Mouse (Mus musculus) neural tube, embryonic 15.5 days (tissue): ENCODE data around the gene Mesp2. TPM values are rescaled to one million over a fixed set of nuclear protein-coding genes. Genes with fewer than 3 reads are reported as not detected.

Source experiments
- ATAC-seq: fragments of 200-750 bp; cut with Nextera tagmentation; 2 replicates; pipeline ENCODE4 v1.8.0; 2017; ENCODE audit warnings: mild to moderate bottlenecking, moderate TSS enrichment, moderate library complexity; ENCODE audit not compliant: low FRiP score
- H3K27ac ChIP-seq: fragments of 300-500 bp; sonication (generic); replicated peaks from 2 replicates; pipeline ENCODE4 v1.5.1; 2015; ENCODE audit warnings: mild to moderate bottlenecking, inconsistent platforms
- H3K27me3 ChIP-seq: fragments of 300-500 bp; sonication (generic); replicated peaks from 2 replicates; pipeline ENCODE4 v1.6.1; 2015; ENCODE audit warnings: inconsistent platforms
- H3K36me3 ChIP-seq: fragments of 300-500 bp; sonication (generic); 2 replicates; pipeline ENCODE4 v1.6.1; 2015; ENCODE audit warnings: inconsistent platforms
- H3K4me1 ChIP-seq: fragments of 300-500 bp; sonication (generic); 2 replicates; pipeline ENCODE4 v1.6.1; 2015; ENCODE audit warnings: inconsistent platforms
- H3K4me2 ChIP-seq: fragments of 300-500 bp; sonication (generic); 2 replicates; pipeline ENCODE4 v1.6.1; 2015; ENCODE audit warnings: inconsistent platforms, mild to moderate bottlenecking, moderate library complexity
- H3K4me3 ChIP-seq: fragments of 300-500 bp; sonication (generic); replicated peaks from 2 replicates; pipeline ENCODE4 v1.5.1; 2015; ENCODE audit warnings: mild to moderate bottlenecking, inconsistent platforms
- H3K9ac ChIP-seq: fragments of 300-500 bp; sonication (generic); replicated peaks from 2 replicates; pipeline ENCODE4 v1.6.1; 2015; ENCODE audit warnings: mild to moderate bottlenecking, inconsistent platforms
- H3K9me3 ChIP-seq: fragments of 300-500 bp; sonication (generic); replicated peaks from 2 replicates; pipeline ENCODE4 v1.6.1; 2016; ENCODE audit warnings: inconsistent platforms
- WGBS: fragments of 180-500 bp; shearing (Covaris S2); methylation state at CpG from one replicate; pipeline ENCODE4 v1.1.7; 2015; ENCODE audit warnings: mixed read lengths; 5-methylcytosine and 5-hydroxymethylcytosine counted together
- polyA plus RNA-seq: library from polyadenylated mRNA; unstranded; fragments of >200 nt; fragmentation: Nextera tagmentation; extraction: Ambion mirVana; gene quantifications from 2 replicates; pipeline ENCODE4 v1.2.1, GENCODE M21; 2015

The Mesp2 gene
- polyA plus RNA-seq, 1 experiment from 2014 or later: 1.2 TPM

GRCm38 (mm10) chr7:79846342-79846741 lies 35.8 kb downstream of the Mesp2 start:
- no peak for ATAC-seq
- Histone ChIP-seq H3K9me3 (no peaks in the 10 kb centered on the region), H3K27me3 (peaks cover 16% of the 10 kb centered on the region), H3K4me1 (peaks cover 9% of the 10 kb centered on the region; the same call in 1 of the 2 replicates), H3K4me3 (no peak overlapping the region), H3K9ac (no peak overlapping the region), H3K27ac (no peak overlapping the region), H3K36me3 (no peaks in the 10 kb centered on the region), H3K4me2 (no peak overlapping the region)
- 67% methylated on average over 2 of the region's 2 CpGs for WGBS

- no peak overlapping the region for H3K9ac ChIP-seq
- H3K27ac ChIP-seq: no peak overlapping the region
- ATAC-seq: no peak
- H3K9me3 ChIP-seq: no peaks in the 10 kb centered on the region
- H3K27me3 ChIP-seq: peaks cover 16% of the 10 kb centered on the region
- WGBS: 13% methylated on average over 53 of the region's 53 CpGs
- peak overlapping the region; percentile 56 for H3K4me2 ChIP-seq
- peaks cover 9% of the 10 kb centered on the region; the same call in 1 of the 2 replicates for H3K4me1 ChIP-seq
- H3K4me3 ChIP-seq: peak overlapping the region; percentile 30
- no peaks in the 10 kb centered on the region for H3K36me3 ChIP-seq
Measured at GRCm38 (mm10) chr7:79847456-79848451, 37.2 kb downstream of the Mesp2 start.

GRCm38 (mm10) chr7:79856305-79856704 lies 45.8 kb downstream of the Mesp2 start:
- ATAC-seq: no peak
- 87% methylated on average over 4 of the region's 4 CpGs for whole genome bisulfite sequencing

GRCm38 (mm10) chr7:79858202-79858934 lies 47.8 kb downstream of the Mesp2 start:
- Histone ChIP-seq H3K9ac (no peak overlapping the region), H3K36me3 (no peaks in the 10 kb centered on the region), H3K4me1 (no peaks in the 10 kb centered on the region), H3K4me2 (no peak overlapping the region), H3K9me3 (no peaks in the 10 kb centered on the region), H3K4me3 (no peak overlapping the region), H3K27me3 (no peaks in the 10 kb centered on the region), H3K27ac (no peak overlapping the region)
- 76% methylated on average over 11 of the region's 11 CpGs for WGBS
- ATAC-seq: no peak

More at GRCm38 (mm10) chr7:79856305-79856704, 45.8 kb downstream of the Mesp2 start:
- Histone ChIP-seq H3K9me3 (no peaks in the 10 kb centered on the region), H3K27me3 (no peaks in the 10 kb centered on the region), H3K4me3 (no peak overlapping the region), H3K4me2 (no peak overlapping the region), H3K27ac (no peak overlapping the region), H3K4me1 (no peaks in the 10 kb centered on the region), H3K36me3 (no peaks in the 10 kb centered on the region), H3K9ac (no peak overlapping the region)

GRCm38 (mm10) chr7:79858956-79859630 lies 48.6 kb downstream of the Mesp2 start:
- H3K36me3 ChIP-seq: no peaks in the 10 kb centered on the region
- no peak overlapping the region for H3K4me3 ChIP-seq
- H3K27ac ChIP-seq: no peak overlapping the region
- WGBS: 67% methylated on average over 9 of the region's 9 CpGs
- no peaks in the 10 kb centered on the region for H3K27me3 ChIP-seq
- no peaks in the 10 kb centered on the region for H3K4me1 ChIP-seq
- H3K9ac ChIP-seq: no peak overlapping the region
- no peaks in the 10 kb centered on the region for H3K9me3 ChIP-seq
- no peak overlapping the region for H3K4me2 ChIP-seq
- ATAC-seq: no peak

GRCm38 (mm10) chr7:79860811-79861210 lies 50.3 kb downstream of the Mesp2 start, which contains the start of gene Anpep:
TSS of gene Anpep (minus strand) at chr7:79861059.
- no peak within 1 kb of the TSS for H3K27ac ChIP-seq
- H3K9ac ChIP-seq: no peak within 1 kb of the TSS
- H3K4me3 ChIP-seq: no peak within 1 kb of the TSS
- no peaks in the 10 kb centered on the region for H3K9me3 ChIP-seq
- 92% methylated on average over 9 of the region's 9 CpGs for WGBS
- H3K36me3 ChIP-seq: no peaks in the 10 kb centered on the region
- H3K4me1 ChIP-seq: no peaks in the 10 kb centered on the region
- H3K4me2 ChIP-seq: no peak within 1 kb of the TSS
- no peaks in the 10 kb centered on the region for H3K27me3 ChIP-seq
- no peak for ATAC-seq

- H3K9me3 ChIP-seq: no peaks in the 10 kb centered on the region
- H3K4me1 ChIP-seq: no peaks in the 10 kb centered on the region
- no peak overlapping the region for H3K27ac ChIP-seq
- no peak overlapping the region for H3K4me3 ChIP-seq
- no peak overlapping the region for H3K9ac ChIP-seq
- no peaks in the 10 kb centered on the region for H3K36me3 ChIP-seq
- no peak for ATAC-seq
- H3K4me2 ChIP-seq: no peak overlapping the region
- H3K27me3 ChIP-seq: no peaks in the 10 kb centered on the region
- 89% methylated on average over 8 of the region's 8 CpGs for WGBS
Measured at GRCm38 (mm10) chr7:79861794-79862193, 51.3 kb downstream of the Mesp2 start.

Other genes with a start within 250 kb of the Mesp2 start
- gene Rhcg, start 193.1 kb upstream of the Mesp2 start, polyA plus RNA-seq: 5.4 and 6.5 TPM in 2 replicates
- gene Ticrr, start 150.5 kb upstream of the Mesp2 start, polyA plus RNA-seq: 1.4 and 3.2 TPM in 2 replicates
- 1.6 and 1.9 TPM in 2 replicates for gene Kif7, start 95.0 kb upstream of the Mesp2 start, polyA plus RNA-seq
- 0.05 TPM in 1 of 2 replicates, not detected in the other for gene Plin1, start 77.8 kb upstream of the Mesp2 start, polyA plus RNA-seq
- gene Pex11a, start 67.6 kb upstream of the Mesp2 start, polyA plus RNA-seq: 11.7 and 12.7 TPM in 2 replicates
- gene Wdr93, start 67.6 kb upstream of the Mesp2 start, polyA plus RNA-seq: 0.19 and 0.34 TPM in 2 replicates
- not detected in 2 replicates for gene Mesp1, start 16.9 kb upstream of the Mesp2 start, polyA plus RNA-seq
- 6.2 and 10.4 TPM in 2 replicates for gene Anpep, start 50.3 kb downstream of the Mesp2 start, polyA plus RNA-seq
- gene Ap3s2, start 109.9 kb downstream of the Mesp2 start, polyA plus RNA-seq: 42.8 and 48.4 TPM in 2 replicates
- 19.8 and 22.2 TPM in 2 replicates for gene Arpin, start 124.6 kb downstream of the Mesp2 start, polyA plus RNA-seq
- gene Zfp710, start 214.1 kb downstream of the Mesp2 start, polyA plus RNA-seq: 11.6 and 13.9 TPM in 2 replicates